Mouse (Mus musculus): ENCODE results near the gene Exosc9. TPM values are rescaled to one million over a fixed set of nuclear protein-coding genes. Genes with fewer than 3 reads are reported as not detected.
A peak's percentile ranks its signal among the peaks of the same experiment; 100 is the strongest.

Gene Exosc9
- polyA plus RNA-seq, 1 experiment from 2014 or later: 78.9 TPM

- Histone ChIP-seq H3K9me3 (replicated peaks) (no peaks in the 10 kb centered on the region), H3K9ac (replicated peaks) (no peak overlapping the region), H3K27me3 (replicated peaks) (no peaks in the 10 kb centered on the region)
Measured at GRCm38 (mm10) chr3:36531979-36532542, 20.3 kb upstream of the Exosc9 start.

GRCm38 (mm10) chr3:36532738-36533137 lies 19.7 kb upstream of the Exosc9 start:
- no peak for ATAC-seq (ENCODE audit: low FRiP score)
- H3K9me3 ChIP-seq (replicated peaks): no peaks in the 10 kb centered on the region
- H3K36me3 ChIP-seq: no peaks in the 10 kb centered on the region
- no peaks in the 10 kb centered on the region for H3K27me3 ChIP-seq (replicated peaks)
- H3K9ac ChIP-seq (replicated peaks): no peak overlapping the region
- 49% methylated on average over 7 of the region's 7 CpGs for WGBS
- H3K4me3 ChIP-seq (replicated peaks): no peak overlapping the region
- H3K4me2 ChIP-seq: no peak overlapping the region
- H3K27ac ChIP-seq (replicated peaks): no peak overlapping the region
- peaks cover 5% of the 10 kb centered on the region for H3K4me1 ChIP-seq

More at GRCm38 (mm10) chr3:36531979-36532542, 20.3 kb upstream of the Exosc9 start:
- no peak overlapping the region for H3K27ac ChIP-seq (replicated peaks)
- peak overlapping the region; percentile 23 for H3K4me3 ChIP-seq (replicated peaks)
- peaks cover 5% of the 10 kb centered on the region for H3K4me1 ChIP-seq
- peak overlapping the region; percentile 55 for H3K4me2 ChIP-seq
- 9% methylated on average over 18 of the region's 18 CpGs for WGBS
- peak; percentile 69; the same call in 1 of the 2 replicates for ATAC-seq (ENCODE audit: low FRiP score)
- H3K36me3 ChIP-seq: no peaks in the 10 kb centered on the region

GRCm38 (mm10) chr3:36533201-36533672 lies 19.2 kb upstream of the Exosc9 start:
- no peaks in the 10 kb centered on the region for H3K27me3 ChIP-seq (replicated peaks)
- H3K36me3 ChIP-seq: no peaks in the 10 kb centered on the region
- WGBS: 4% methylated on average over 1 of the region's 1 CpGs
- no peak overlapping the region for H3K9ac ChIP-seq (replicated peaks)
- H3K4me3 ChIP-seq (replicated peaks): no peak overlapping the region
- no peaks in the 10 kb centered on the region for H3K9me3 ChIP-seq (replicated peaks)
- no peak for ATAC-seq (ENCODE audit: low FRiP score)
- no peak overlapping the region for H3K27ac ChIP-seq (replicated peaks)
- peaks cover 5% of the 10 kb centered on the region for H3K4me1 ChIP-seq
- H3K4me2 ChIP-seq: no peak overlapping the region

- 88% methylated on average over 12 of the region's 12 CpGs for WGBS
- Histone ChIP-seq H3K27ac (replicated peaks) (no peak overlapping the region), H3K4me3 (replicated peaks) (no peak overlapping the region), H3K27me3 (replicated peaks) (no peaks in the 10 kb centered on the region), H3K4me1 (peaks cover 5% of the 10 kb centered on the region), H3K9ac (replicated peaks) (no peak overlapping the region), H3K36me3 (no peaks in the 10 kb centered on the region), H3K9me3 (replicated peaks) (no peaks in the 10 kb centered on the region), H3K4me2 (no peak overlapping the region)
- no peak for ATAC-seq (ENCODE audit: low FRiP score)
Measured at GRCm38 (mm10) chr3:36536041-36536440, 16.4 kb upstream of the Exosc9 start.

GRCm38 (mm10) chr3:36537701-36538470 lies 14.5 kb upstream of the Exosc9 start:
- Histone ChIP-seq H3K9ac (replicated peaks) (no peak overlapping the region), H3K27me3 (replicated peaks) (no peaks in the 10 kb centered on the region), H3K27ac (replicated peaks) (no peak overlapping the region), H3K4me2 (no peak overlapping the region), H3K4me1 (no peaks in the 10 kb centered on the region), H3K9me3 (replicated peaks) (no peaks in the 10 kb centered on the region), H3K4me3 (replicated peaks) (no peak overlapping the region), H3K36me3 (no peaks in the 10 kb centered on the region)
- 90% methylated on average over 4 of the region's 4 CpGs for WGBS
- ATAC-seq (ENCODE audit: low FRiP score): no peak

GRCm38 (mm10) chr3:36540756-36541155 lies 11.7 kb upstream of the Exosc9 start:
- no peak overlapping the region for H3K27ac ChIP-seq (replicated peaks)
- H3K27me3 ChIP-seq (replicated peaks): no peaks in the 10 kb centered on the region
- no peak for ATAC-seq (ENCODE audit: low FRiP score)
- WGBS: 74% methylated on average over 2 of the region's 2 CpGs
- H3K4me1 ChIP-seq: no peaks in the 10 kb centered on the region
- no peaks in the 10 kb centered on the region for H3K36me3 ChIP-seq
- no peaks in the 10 kb centered on the region for H3K9me3 ChIP-seq (replicated peaks)
- H3K4me3 ChIP-seq (replicated peaks): no peak overlapping the region
- no peak overlapping the region for H3K9ac ChIP-seq (replicated peaks)
- H3K4me2 ChIP-seq: no peak overlapping the region

- WGBS: 88% methylated on average over 2 of the region's 2 CpGs
Measured at GRCm38 (mm10) chr3:36541399-36541798, 11.0 kb upstream of the Exosc9 start.

GRCm38 (mm10) chr3:36544961-36545360 lies 7.4 kb upstream of the Exosc9 start:
- no peak overlapping the region for H3K27ac ChIP-seq (replicated peaks)
- no peak overlapping the region for H3K4me2 ChIP-seq
- H3K9ac ChIP-seq (replicated peaks): no peak overlapping the region
- no peaks in the 10 kb centered on the region for H3K36me3 ChIP-seq
- no peak overlapping the region for H3K4me3 ChIP-seq (replicated peaks)
- no peaks in the 10 kb centered on the region for H3K4me1 ChIP-seq
- no peaks in the 10 kb centered on the region for H3K9me3 ChIP-seq (replicated peaks)
- H3K27me3 ChIP-seq (replicated peaks): no peaks in the 10 kb centered on the region
- WGBS: 75% methylated on average over 3 of the region's 3 CpGs
- no peak for ATAC-seq (ENCODE audit: low FRiP score)

More at GRCm38 (mm10) chr3:36541399-36541798, 11.0 kb upstream of the Exosc9 start:
- no peak overlapping the region for H3K4me3 ChIP-seq (replicated peaks)
- no peaks in the 10 kb centered on the region for H3K36me3 ChIP-seq
- no peak overlapping the region for H3K9ac ChIP-seq (replicated peaks)
- H3K4me1 ChIP-seq: no peaks in the 10 kb centered on the region
- H3K9me3 ChIP-seq (replicated peaks): no peaks in the 10 kb centered on the region
- ATAC-seq (ENCODE audit: low FRiP score): no peak
- H3K4me2 ChIP-seq: no peak overlapping the region
- no peaks in the 10 kb centered on the region for H3K27me3 ChIP-seq (replicated peaks)
- no peak overlapping the region for H3K27ac ChIP-seq (replicated peaks)

- Histone ChIP-seq H3K9me3 (replicated peaks) (no peaks in the 10 kb centered on the region), H3K4me3 (replicated peaks) (peak overlapping the region; percentile 89), H3K4me2 (peak overlapping the region; percentile 74), H3K27ac (replicated peaks) (peak overlapping the region; percentile 79), H3K9ac (replicated peaks) (peak overlapping the region; percentile 78), H3K27me3 (replicated peaks) (no peaks in the 10 kb centered on the region), H3K36me3 (peaks cover 21% of the 10 kb centered on the region), H3K4me1 (peaks cover 14% of the 10 kb centered on the region)
- WGBS: 10% methylated on average over 9 of the region's 9 CpGs
- peak; percentile 15; the same call in 1 of the 2 replicates for ATAC-seq (ENCODE audit: low FRiP score)
Measured at GRCm38 (mm10) chr3:36551343-36551742, 1.1 kb upstream of the Exosc9 start.

GRCm38 (mm10) chr3:36551851-36552384 lies 488 bp upstream of the Exosc9 start:
- H3K9me3 ChIP-seq (replicated peaks): no peaks in the 10 kb centered on the region
- H3K27me3 ChIP-seq (replicated peaks): no peaks in the 10 kb centered on the region
- WGBS: 11% methylated on average over 12 of the region's 12 CpGs
- peaks cover 14% of the 10 kb centered on the region for H3K4me1 ChIP-seq
- ATAC-seq (ENCODE audit: low FRiP score): peak; percentile 76
- peak overlapping the region; percentile 79 for H3K27ac ChIP-seq (replicated peaks)
- H3K4me2 ChIP-seq: peak overlapping the region; percentile 74
- peaks cover 25% of the 10 kb centered on the region for H3K36me3 ChIP-seq
- peak overlapping the region; percentile 78 for H3K9ac ChIP-seq (replicated peaks)
- H3K4me3 ChIP-seq (replicated peaks): peak overlapping the region; percentile 89

GRCm38 (mm10) chr3:36557601-36558000 lies 5.2 kb downstream of the Exosc9 start:
- Histone ChIP-seq H3K27me3 (replicated peaks) (no peaks in the 10 kb centered on the region), H3K27ac (replicated peaks) (no peak overlapping the region), H3K36me3 (peaks cover 74% of the 10 kb centered on the region), H3K4me2 (no peak overlapping the region), H3K9ac (replicated peaks) (no peak overlapping the region), H3K4me1 (peaks cover 5% of the 10 kb centered on the region; the same call in 1 of the 2 replicates), H3K9me3 (replicated peaks) (no peaks in the 10 kb centered on the region), H3K4me3 (replicated peaks) (no peak overlapping the region)
- 97% methylated on average over 1 of the region's 1 CpGs for WGBS
- ATAC-seq (ENCODE audit: low FRiP score): no peak

- 93% methylated on average over 4 of the region's 4 CpGs for WGBS
- no peak for ATAC-seq (ENCODE audit: low FRiP score)
- H3K36me3 ChIP-seq: peaks cover 88% of the 10 kb centered on the region
Measured at GRCm38 (mm10) chr3:36559606-36560005, 7.2 kb downstream of the Exosc9 start.

More at GRCm38 (mm10) chr3:36559606-36560005, 7.2 kb downstream of the Exosc9 start:
- Histone ChIP-seq H3K4me1 (no peaks in the 10 kb centered on the region), H3K27ac (replicated peaks) (no peak overlapping the region), H3K4me2 (no peak overlapping the region), H3K27me3 (replicated peaks) (no peaks in the 10 kb centered on the region), H3K9me3 (replicated peaks) (no peaks in the 10 kb centered on the region), H3K4me3 (replicated peaks) (no peak overlapping the region), H3K9ac (replicated peaks) (no peak overlapping the region)
